Mouse (Mus musculus) forebrain, embryonic 15.5 days (tissue): ENCODE measurements around the gene Prickle1. TPM values are rescaled to one million over a fixed set of nuclear protein-coding genes. Genes with fewer than 3 reads are reported as not detected.

ENCODE experiments used
- ATAC-seq: fragments of 200-750 bp; cut with Nextera tagmentation; replicated peaks from 2 replicates; pipeline ENCODE4 v1.8.0; 2017; ENCODE audit warnings: mild to moderate bottlenecking, moderate TSS enrichment, moderate library complexity
- H3K27ac ChIP-seq: fragments of 300-500 bp; sonication (generic); replicated peaks from 2 replicates; pipeline ENCODE4 v1.5.1; 2015; ENCODE audit warnings: mild to moderate bottlenecking, inconsistent platforms
- H3K27me3 ChIP-seq: fragments of 300-500 bp; sonication (generic); 2 replicates; pipeline ENCODE4 v1.6.1; 2015; ENCODE audit warnings: inconsistent platforms
- H3K36me3 ChIP-seq: fragments of 300-500 bp; sonication (generic); 2 replicates; pipeline ENCODE4 v1.6.1; 2015; ENCODE audit warnings: mild to moderate bottlenecking, inconsistent platforms
- H3K4me1 ChIP-seq: fragments of 300-500 bp; sonication (generic); 2 replicates; pipeline ENCODE4 v1.6.1; 2015; ENCODE audit warnings: inconsistent platforms
- H3K4me2 ChIP-seq: fragments of 300-500 bp; sonication (generic); replicated peaks from 2 replicates; pipeline ENCODE4 v1.6.1; 2015; ENCODE audit warnings: mild to moderate bottlenecking, inconsistent platforms
- H3K4me3 ChIP-seq: fragments of 300-500 bp; sonication (generic); 2 replicates; pipeline ENCODE4 v1.5.1; 2015; ENCODE audit warnings: mild to moderate bottlenecking, inconsistent platforms
- H3K9ac ChIP-seq: fragments of 300-500 bp; sonication (generic); replicated peaks from 2 replicates; pipeline ENCODE4 v1.6.1; 2015; ENCODE audit warnings: mild to moderate bottlenecking, inconsistent platforms
- H3K9me3 ChIP-seq: fragments of 300-500 bp; sonication (generic); 2 replicates; pipeline ENCODE4 v1.6.1; 2016; ENCODE audit warnings: inconsistent platforms
- WGBS: fragments of 180-500 bp; shearing (Covaris S2); methylation state at CpG from one replicate; pipeline ENCODE4 v1.1.7; 2015; ENCODE audit warnings: mixed read lengths; 5-methylcytosine and 5-hydroxymethylcytosine counted together
- polyA plus RNA-seq: library from polyadenylated mRNA; unstranded; fragments of >200 nt; fragmentation: Nextera tagmentation; extraction: Ambion mirVana; gene quantifications from 2 replicates; pipeline ENCODE4 v1.2.1, GENCODE M21; 2015

The Prickle1 gene
- polyA plus RNA-seq, 1 experiment from 2014 or later: 18.0 TPM

GRCm38 (mm10) chr15:93481112-93481511 lies 114.6 kb downstream of the Prickle1 start:
- 91% methylated on average over 10 of the region's 10 CpGs for WGBS

GRCm38 (mm10) chr15:93479445-93479844 lies 116.2 kb downstream of the Prickle1 start:
- Histone ChIP-seq H3K4me1 (peaks cover 16% of the 10 kb centered on the region), H3K9me3 (no peaks in the 10 kb centered on the region), H3K4me3 (no peak overlapping the region), H3K27ac (peak overlapping the region; percentile 66), H3K36me3 (no peaks in the 10 kb centered on the region), H3K27me3 (no peaks in the 10 kb centered on the region), H3K4me2 (no peak overlapping the region), H3K9ac (no peak overlapping the region)
- 12% methylated on average over 4 of the region's 4 CpGs for WGBS
- ATAC-seq: peak; percentile 57; the same call in 1 of the 2 replicates

More at GRCm38 (mm10) chr15:93481112-93481511, 114.6 kb downstream of the Prickle1 start:
- peaks cover 16% of the 10 kb centered on the region for H3K4me1 ChIP-seq
- H3K4me2 ChIP-seq: no peak overlapping the region
- no peak overlapping the region for H3K9ac ChIP-seq
- H3K36me3 ChIP-seq: no peaks in the 10 kb centered on the region
- H3K4me3 ChIP-seq: no peak overlapping the region
- ATAC-seq: no peak
- no peaks in the 10 kb centered on the region for H3K9me3 ChIP-seq
- no peak overlapping the region for H3K27ac ChIP-seq
- H3K27me3 ChIP-seq: no peaks in the 10 kb centered on the region

- 80% methylated on average over 3 of the region's 3 CpGs for WGBS
- Histone ChIP-seq H3K4me1 (peaks cover 16% of the 10 kb centered on the region), H3K9me3 (no peaks in the 10 kb centered on the region), H3K27ac (no peak overlapping the region; the same call in 1 of the 2 replicates), H3K4me3 (no peak overlapping the region), H3K4me2 (no peak overlapping the region), H3K27me3 (no peaks in the 10 kb centered on the region), H3K36me3 (no peaks in the 10 kb centered on the region), H3K9ac (no peak overlapping the region)
- ATAC-seq: no peak
Measured at GRCm38 (mm10) chr15:93478676-93479075, 117.0 kb downstream of the Prickle1 start.

DNA sequence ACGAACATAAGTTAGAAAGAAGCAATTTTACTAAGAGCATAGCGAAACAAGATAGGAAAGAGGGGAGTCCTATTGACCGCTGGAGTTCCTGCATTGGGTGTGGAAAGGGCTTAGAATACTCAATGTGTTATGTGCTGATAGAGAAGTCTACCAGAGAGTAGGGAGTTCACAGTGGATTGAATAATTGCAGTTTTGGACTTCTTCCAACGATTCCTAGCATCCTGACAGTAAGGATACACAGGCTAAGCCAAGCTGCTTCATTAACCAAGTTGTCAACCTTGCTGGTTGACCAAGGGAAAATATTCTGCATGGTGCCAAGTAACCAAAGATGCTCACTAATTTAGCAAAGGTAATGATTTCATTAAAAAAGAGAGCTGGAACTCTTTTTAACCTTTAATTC lies 118.0 kb downstream of the Prickle1 start:
- Histone ChIP-seq H3K4me3 (no peak overlapping the region), H3K4me1 (peaks cover 16% of the 10 kb centered on the region), H3K4me2 (no peak overlapping the region), H3K27me3 (no peaks in the 10 kb centered on the region), H3K9ac (no peak overlapping the region), H3K27ac (no peak overlapping the region), H3K36me3 (no peaks in the 10 kb centered on the region), H3K9me3 (no peaks in the 10 kb centered on the region)
- ATAC-seq: no peak
- WGBS: 81% methylated on average over 4 of the region's 4 CpGs

- ATAC-seq: no peak
- no peaks in the 10 kb centered on the region for H3K27me3 ChIP-seq
- no peaks in the 10 kb centered on the region for H3K9me3 ChIP-seq
- H3K4me2 ChIP-seq: no peak overlapping the region
- no peak overlapping the region for H3K27ac ChIP-seq
- no peak overlapping the region for H3K9ac ChIP-seq
- H3K36me3 ChIP-seq: no peaks in the 10 kb centered on the region
- H3K4me3 ChIP-seq: no peak overlapping the region
- H3K4me1 ChIP-seq: peaks cover 29% of the 10 kb centered on the region
- 84% methylated on average over 8 of the region's 8 CpGs for WGBS
Measured at GRCm38 (mm10) chr15:93475688-93476087, 120.0 kb downstream of the Prickle1 start.

DNA sequence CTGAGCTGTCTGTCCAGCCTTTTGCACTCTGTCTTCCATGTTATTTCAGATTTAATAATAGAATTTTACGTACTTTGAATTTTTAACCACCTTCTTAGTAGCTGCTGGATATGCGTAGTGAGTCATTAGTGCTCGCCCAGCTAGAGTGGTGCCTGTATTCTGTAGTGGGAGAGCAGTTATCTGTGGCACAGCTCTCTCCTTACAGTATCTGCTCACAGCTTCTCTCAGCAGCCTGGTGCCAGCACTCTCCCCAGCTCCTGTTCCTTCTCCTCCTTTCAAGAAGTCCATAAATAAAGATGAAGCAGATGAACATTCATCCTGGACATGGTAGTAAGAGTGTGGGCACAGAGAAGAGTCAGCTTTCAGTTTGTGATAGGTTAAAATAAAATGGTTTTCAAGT lies 121.4 kb downstream of the Prickle1 start:
- Histone ChIP-seq H3K4me2 (no peak overlapping the region), H3K27ac (no peak overlapping the region), H3K9ac (no peak overlapping the region), H3K4me3 (no peak overlapping the region), H3K27me3 (no peaks in the 10 kb centered on the region), H3K36me3 (no peaks in the 10 kb centered on the region), H3K9me3 (no peaks in the 10 kb centered on the region), H3K4me1 (peaks cover 25% of the 10 kb centered on the region)
- 91% methylated on average over 3 of the region's 3 CpGs for WGBS
- ATAC-seq: no peak

GRCm38 (mm10) chr15:93472089-93472488 lies 123.6 kb downstream of the Prickle1 start:
- no peaks in the 10 kb centered on the region for H3K9me3 ChIP-seq
- no peaks in the 10 kb centered on the region for H3K36me3 ChIP-seq
- no peak overlapping the region for H3K27ac ChIP-seq
- no peak overlapping the region for H3K4me3 ChIP-seq
- no peak overlapping the region for H3K9ac ChIP-seq
- peaks cover 13% of the 10 kb centered on the region for H3K4me1 ChIP-seq
- H3K4me2 ChIP-seq: no peak overlapping the region
- no peak for ATAC-seq
- WGBS: 21% methylated on average over 1 of the region's 1 CpGs
- H3K27me3 ChIP-seq: no peaks in the 10 kb centered on the region

DNA sequence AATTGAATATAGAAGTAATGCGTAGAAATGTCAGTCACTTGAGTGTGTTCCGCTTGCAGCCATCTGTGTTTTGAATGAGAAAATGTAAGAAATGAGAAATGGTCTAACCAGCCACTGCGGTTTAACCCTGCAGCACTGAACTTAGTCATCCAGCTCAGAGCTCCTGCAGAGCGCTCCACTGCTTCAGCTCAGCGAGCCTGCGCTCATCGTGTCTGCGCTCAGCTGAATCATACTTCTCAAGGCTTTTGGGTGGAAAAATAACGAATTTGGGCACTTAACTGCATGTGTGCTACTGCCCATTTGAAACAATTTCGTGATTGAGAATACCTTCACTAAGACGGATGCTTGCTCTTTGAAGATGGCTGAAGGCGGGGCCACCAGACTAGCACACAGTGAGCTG lies 124.0 kb downstream of the Prickle1 start:
- no peak for ATAC-seq
- no peak overlapping the region for H3K9ac ChIP-seq
- H3K36me3 ChIP-seq: no peaks in the 10 kb centered on the region
- H3K4me3 ChIP-seq: no peak overlapping the region
- 24% methylated on average over 12 of the region's 12 CpGs for WGBS
- H3K9me3 ChIP-seq: no peaks in the 10 kb centered on the region
- H3K27me3 ChIP-seq: no peaks in the 10 kb centered on the region
- H3K4me2 ChIP-seq: no peak overlapping the region
- H3K27ac ChIP-seq: no peak overlapping the region
- H3K4me1 ChIP-seq: peaks cover 13% of the 10 kb centered on the region

- Histone ChIP-seq H3K4me3 (no peak overlapping the region), H3K4me1 (no peaks in the 10 kb centered on the region), H3K27me3 (no peaks in the 10 kb centered on the region), H3K27ac (no peak overlapping the region), H3K9ac (no peak overlapping the region), H3K36me3 (peaks cover 11% of the 10 kb centered on the region; the same call in 1 of the 2 replicates), H3K9me3 (no peaks in the 10 kb centered on the region), H3K4me2 (no peak overlapping the region)
- WGBS: 93% methylated on average over 23 of the region's 23 CpGs
- ATAC-seq: no peak
Measured at GRCm38 (mm10) chr15:93461066-93461465, 134.6 kb downstream of the Prickle1 start.

- 29% methylated on average over 5 of the region's 5 CpGs for WGBS
- no peak overlapping the region for H3K27ac ChIP-seq
- no peak overlapping the region for H3K4me3 ChIP-seq
- ATAC-seq: no peak
- H3K9me3 ChIP-seq: no peaks in the 10 kb centered on the region
- H3K4me1 ChIP-seq: no peaks in the 10 kb centered on the region
- H3K9ac ChIP-seq: no peak overlapping the region
- no peak overlapping the region for H3K4me2 ChIP-seq
- no peaks in the 10 kb centered on the region for H3K36me3 ChIP-seq
- H3K27me3 ChIP-seq: no peaks in the 10 kb centered on the region
Measured at GRCm38 (mm10) chr15:93459422-93459821, 136.3 kb downstream of the Prickle1 start.

DNA sequence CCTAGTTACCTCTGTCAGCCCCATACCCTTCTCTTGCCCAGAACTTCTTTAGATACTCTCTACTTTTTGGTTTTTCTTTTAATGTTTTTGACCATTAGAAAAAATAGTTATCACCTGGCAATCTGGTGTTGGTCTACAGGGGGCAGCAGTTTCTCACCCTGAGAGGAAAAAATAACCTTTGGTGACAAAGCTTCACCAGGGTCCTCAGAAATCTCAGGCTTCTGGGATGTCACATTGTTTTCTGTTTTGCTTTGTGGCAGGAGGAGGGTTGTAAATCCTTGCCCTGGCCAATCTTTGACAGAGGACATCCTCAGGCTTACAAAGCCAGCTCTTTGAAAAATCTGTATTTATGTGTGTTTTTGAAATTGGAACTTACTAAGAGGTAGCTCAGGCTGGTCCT lies 139.7 kb downstream of the Prickle1 start:
- Histone ChIP-seq H3K4me3 (no peak overlapping the region), H3K9me3 (no peaks in the 10 kb centered on the region), H3K9ac (no peak overlapping the region), H3K27me3 (no peaks in the 10 kb centered on the region), H3K4me1 (no peaks in the 10 kb centered on the region), H3K4me2 (no peak overlapping the region), H3K36me3 (no peaks in the 10 kb centered on the region), H3K27ac (no peak overlapping the region)
- ATAC-seq: no peak

DNA sequence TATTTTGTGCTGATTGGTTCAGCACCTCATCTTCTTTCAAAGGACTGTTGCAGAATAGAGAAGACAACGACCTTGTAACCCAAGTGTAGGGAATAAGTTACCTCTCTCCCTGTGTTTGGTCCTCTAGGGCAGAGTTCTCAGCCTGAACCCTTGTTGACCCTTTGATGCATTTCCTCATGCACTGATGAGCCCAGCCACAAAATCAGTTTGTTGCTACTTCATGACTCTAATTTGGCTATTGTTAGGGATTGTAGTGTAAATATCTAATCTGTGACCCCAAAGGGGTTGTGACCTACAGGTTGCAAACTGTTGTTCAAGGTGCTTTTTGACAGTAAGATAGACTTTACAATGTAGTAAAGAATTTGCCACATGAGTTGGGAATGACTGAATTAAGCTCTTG lies 142.4 kb downstream of the Prickle1 start:
- no peaks in the 10 kb centered on the region for H3K4me1 ChIP-seq
- no peak overlapping the region for H3K9ac ChIP-seq
- no peak overlapping the region for H3K4me3 ChIP-seq
- no peaks in the 10 kb centered on the region for H3K9me3 ChIP-seq
- ATAC-seq: no peak
- no peak overlapping the region for H3K27ac ChIP-seq
- H3K4me2 ChIP-seq: no peak overlapping the region
- WGBS: 84% methylated on average over 1 of the region's 1 CpGs
- no peaks in the 10 kb centered on the region for H3K36me3 ChIP-seq
- H3K27me3 ChIP-seq: no peaks in the 10 kb centered on the region
